Mouse (Mus musculus): ENCODE results near the gene Znrd1. TPM values are rescaled to one million over a fixed set of nuclear protein-coding genes. Genes with fewer than 3 reads are reported as not detected.

Znrd1 gene
- polyA plus RNA-seq, 1 experiment from 2014 or later, result 96.7 TPM

Other genes with a start within 250 kb of the Znrd1 start
- gene H2-M10.5, start 185.6 kb downstream of the Znrd1 start, polyA plus RNA-seq (2016; fragmentation: Nextera tagmentation; extraction: Ambion mirVana), result not detected in 2 replicates
- gene H2-M10.6, start 146.4 kb downstream of the Znrd1 start, polyA plus RNA-seq (2016; fragmentation: Nextera tagmentation; extraction: Ambion mirVana), result not detected in 2 replicates
- gene Trim26, start 121.4 kb downstream of the Znrd1 start, polyA plus RNA-seq (2016; fragmentation: Nextera tagmentation; extraction: Ambion mirVana), result 46.0 and 48.5 TPM in 2 replicates
- gene Trim15, start 91.3 kb downstream of the Znrd1 start, polyA plus RNA-seq (2016; fragmentation: Nextera tagmentation; extraction: Ambion mirVana), result 0.27 and 0.45 TPM in 2 replicates
- 6.2 and 7.4 TPM in 2 replicates for gene Trim10, start 89.0 kb downstream of the Znrd1 start, polyA plus RNA-seq (2016; fragmentation: Nextera tagmentation; extraction: Ambion mirVana)
- gene Trim40, start 68.4 kb downstream of the Znrd1 start, polyA plus RNA-seq (2016; fragmentation: Nextera tagmentation; extraction: Ambion mirVana), result not detected in 2 replicates
- not detected in 2 replicates for gene Trim31, start 60.4 kb downstream of the Znrd1 start, polyA plus RNA-seq (2016; fragmentation: Nextera tagmentation; extraction: Ambion mirVana)
- 0.22 and 0.67 TPM in 2 replicates for gene Rnf39, start 15.6 kb downstream of the Znrd1 start, polyA plus RNA-seq (2016; fragmentation: Nextera tagmentation; extraction: Ambion mirVana)
- 160 and 166 TPM in 2 replicates for gene Ppp1r11, start 6.8 kb downstream of the Znrd1 start, polyA plus RNA-seq (2016; fragmentation: Nextera tagmentation; extraction: Ambion mirVana)
- gene Znrd1as, start within 50 bp of the Znrd1 start, polyA plus RNA-seq (2016; fragmentation: Nextera tagmentation; extraction: Ambion mirVana), result 8.8 and 10.6 TPM in 2 replicates
- gene 2410137M14Rik, start 22.7 kb upstream of the Znrd1 start, polyA plus RNA-seq (2016; fragmentation: Nextera tagmentation; extraction: Ambion mirVana), result not detected in 2 replicates
- 0.83 and 1.2 TPM in 2 replicates for gene H2-M5, start 31.0 kb upstream of the Znrd1 start, polyA plus RNA-seq (2016; fragmentation: Nextera tagmentation; extraction: Ambion mirVana)
- 61.6 and 87.8 TPM in 2 replicates for gene Zfp57, start 42.6 kb upstream of the Znrd1 start, polyA plus RNA-seq (2016; fragmentation: Nextera tagmentation; extraction: Ambion mirVana)
- gene Mog, start 64.8 kb upstream of the Znrd1 start, polyA plus RNA-seq (2016; fragmentation: Nextera tagmentation; extraction: Ambion mirVana), result 0.10 and 0.15 TPM in 2 replicates
- gene Gabbr1, start 87.4 kb upstream of the Znrd1 start, polyA plus RNA-seq (2016; fragmentation: Nextera tagmentation; extraction: Ambion mirVana), result 7.9 and 12.2 TPM in 2 replicates
- gene Olfr90, start 129.9 kb upstream of the Znrd1 start, polyA plus RNA-seq (2016; fragmentation: Nextera tagmentation; extraction: Ambion mirVana), result 0.17 TPM in 1 of 2 replicates, not detected in the other
- not detected in 2 replicates for gene Olfr91, start 139.7 kb upstream of the Znrd1 start, polyA plus RNA-seq (2016; fragmentation: Nextera tagmentation; extraction: Ambion mirVana)
- gene Olfr92, start 161.5 kb upstream of the Znrd1 start, polyA plus RNA-seq (2016; fragmentation: Nextera tagmentation; extraction: Ambion mirVana), result not detected in 2 replicates
- gene Olfr93, start 202.9 kb upstream of the Znrd1 start, polyA plus RNA-seq (2016; fragmentation: Nextera tagmentation; extraction: Ambion mirVana), result not detected in 2 replicates
- not detected in 2 replicates for gene Ubd, start 235.3 kb upstream of the Znrd1 start, polyA plus RNA-seq (2016; fragmentation: Nextera tagmentation; extraction: Ambion mirVana)
- gene Olfr94, start 242.4 kb upstream of the Znrd1 start, polyA plus RNA-seq (2016; fragmentation: Nextera tagmentation; extraction: Ambion mirVana), result not detected in 2 replicates